Mouse (Mus musculus) MEL (cell line): ENCODE data around the gene Suclg2. TPM values are rescaled to one million over a fixed set of nuclear protein-coding genes. Genes with fewer than 3 reads are reported as not detected.

Experiments used
- DNase-seq: peaks from one replicate; pipeline ENCODE4 v3.0.0; 2011; ENCODE audit warnings: low read depth, low spot score
- H3K27ac ChIP-seq: 2 replicates; pipeline ENCODE4 v1.5.1; 2012; ENCODE audit warnings: low read depth, mild to moderate bottlenecking, control low read depth, low read length, moderate library complexity; ENCODE audit not compliant: control insufficient read depth
- H3K27me3 ChIP-seq, 2 experiments: fragments of 150-350 bp in 1 of 2; sonication (generic) in 1 of 2; 2 replicates each; pipeline ENCODE4 v1.6.1; 2012; ENCODE audit warnings: low read length in 2 of 2, mild to moderate bottlenecking in 2 of 2, improper control_type of control experiment in 1 of 2, moderate library complexity in 1 of 2; ENCODE audit not compliant: insufficient read depth in 2 of 2, control insufficient read depth in 1 of 2
- H3K36me3 ChIP-seq, 2 experiments: 2 replicates each; pipeline ENCODE4 v1.6.1; 2012 to 2014; ENCODE audit warnings: low read length in 2 of 2, improper control_type of control experiment in 1 of 2, inconsistent platforms in 1 of 2, mild to moderate bottlenecking in 1 of 2; ENCODE audit not compliant: insufficient read depth in 2 of 2, control insufficient read depth in 1 of 2
- H3K4me1 ChIP-seq, 2 experiments: fragments of 150-350 bp in 1 of 2; sonication (generic) in 1 of 2; 2 replicates each; pipeline ENCODE4 v1.6.1; 2012; ENCODE audit warnings: low read length in 2 of 2, improper control_type of control experiment in 1 of 2, mild to moderate bottlenecking in 1 of 2; ENCODE audit not compliant: insufficient read depth in 2 of 2, control insufficient read depth in 1 of 2
- H3K4me3 ChIP-seq, 2 experiments: fragments of 150-350 bp in 1 of 2; sonication (generic) in 1 of 2; 2 replicates each; pipeline ENCODE4 v1.5.1; 2012; ENCODE audit warnings: low read depth in 2 of 2, low read length in 2 of 2, mild to moderate bottlenecking in 2 of 2, moderate library complexity in 2 of 2, control low read depth in 1 of 2, improper control_type of control experiment in 1 of 2; ENCODE audit not compliant: control insufficient read depth in 1 of 2, insufficient read depth in 1 of 2
- H3K79me2 ChIP-seq: 2 replicates; pipeline ENCODE4 v1.6.1; 2012; ENCODE audit warnings: mild to moderate bottlenecking, low read length, moderate library complexity; ENCODE audit not compliant: control insufficient read depth, poor library complexity, insufficient read depth
- H3K9ac ChIP-seq: 2 replicates; pipeline ENCODE4 v1.6.1; 2012; ENCODE audit warnings: low read depth, mild to moderate bottlenecking, control low read depth, low read length, moderate library complexity; ENCODE audit not compliant: control insufficient read depth, poor library complexity, severe bottlenecking
- H3K9me3 ChIP-seq: fragments of 150-350 bp; sonication (generic); replicated peaks from 2 replicates; pipeline ENCODE4 v1.6.1; 2012; ENCODE audit warnings: mild to moderate bottlenecking, low read length, improper control_type of control experiment, moderate library complexity; ENCODE audit not compliant: insufficient read depth
- E2F4 ChIP-seq: IDR thresholded peaks from 2 replicates; pipeline ENCODE4 v1.6.1; 2011; ENCODE audit warnings: low read depth, low read length, improper control_type of control experiment, borderline replicate concordance
- GABPA ChIP-seq: IDR thresholded peaks from 2 replicates; pipeline ENCODE4 v1.6.1; 2012; ENCODE audit warnings: low read depth, mild to moderate bottlenecking, inconsistent platforms, low read length, improper control_type of control experiment, moderate library complexity
- GATA1 ChIP-seq: IDR thresholded peaks from 2 replicates; pipeline ENCODE4 v1.6.1; 2011; ENCODE audit warnings: low read depth, low read length, improper control_type of control experiment
- MAFK ChIP-seq: IDR thresholded peaks from 2 replicates; pipeline ENCODE4 v1.6.1; 2011; ENCODE audit warnings: low read depth, mild to moderate bottlenecking, low read length, improper control_type of control experiment, borderline replicate concordance
- MAX ChIP-seq: IDR thresholded peaks from 2 replicates; pipeline ENCODE4 v1.6.1; 2011; ENCODE audit warnings: low read length, improper control_type of control experiment
- MXI1 ChIP-seq: IDR thresholded peaks from 2 replicates; pipeline ENCODE4 v1.6.1; 2011; ENCODE audit warnings: mild to moderate bottlenecking, low read depth, low read length, improper control_type of control experiment
- NELFE ChIP-seq: IDR thresholded peaks from 2 replicates; pipeline ENCODE4 v1.6.1; 2011; ENCODE audit warnings: low read depth, low read length, improper control_type of control experiment
- POLR2A ChIP-seq, 2 experiments: IDR thresholded peaks; 2 replicates each; pipeline ENCODE4 v1.6.1; 2011 to 2012; ENCODE audit warnings: low read length in 2 of 2, mild to moderate bottlenecking in 2 of 2, control low read depth in 1 of 2, improper control_type of control experiment in 1 of 2, low read depth in 1 of 2, moderate library complexity in 1 of 2; ENCODE audit not compliant: control insufficient read depth in 1 of 2, insufficient read depth in 1 of 2, poor library complexity in 1 of 2
- TBP ChIP-seq: IDR thresholded peaks from 2 replicates; pipeline ENCODE4 v1.8.0; 2011; ENCODE audit warnings: low read depth, low read length, improper control_type of control experiment
- TCF12 ChIP-seq: IDR thresholded peaks from 2 replicates; pipeline ENCODE4 v1.6.1; 2014; ENCODE audit warnings: low read depth, mild to moderate bottlenecking, inconsistent platforms, low read length, improper control_type of control experiment, moderate library complexity
- UBTF ChIP-seq: IDR thresholded peaks from 2 replicates; pipeline ENCODE4 v1.6.1; 2012; ENCODE audit warnings: low read depth, mild to moderate bottlenecking, inconsistent platforms, low read length, improper control_type of control experiment, moderate library complexity, borderline replicate concordance; ENCODE audit not compliant: insufficient read depth
- USF1 ChIP-seq: IDR thresholded peaks from 2 replicates; pipeline ENCODE4 v1.6.1; 2014; ENCODE audit warnings: low read depth, mild to moderate bottlenecking, inconsistent platforms, low read length, improper control_type of control experiment, moderate library complexity
- USF2 ChIP-seq, 2 experiments: IDR thresholded peaks; 2 replicates each; pipeline ENCODE4 v1.6.1; 2011 to 2012; ENCODE audit warnings: improper control_type of control experiment in 2 of 2, low read length in 2 of 2, borderline replicate concordance in 1 of 2, inconsistent platforms in 1 of 2, low read depth in 1 of 2, mild to moderate bottlenecking in 1 of 2; ENCODE audit not compliant: insufficient read depth in 1 of 2
- polyA plus RNA-seq, 2 experiments: library from polyadenylated mRNA; stranded (reverse) in 1 of 2; unstranded in 1 of 2; fragments of >175 nt in 1 of 2; fragments of >200 nt in 1 of 2; gene quantifications; 2 replicates each; pipeline versions ENCODE4 v1.2.1 to v1.2.4; 2012; ENCODE audit warnings: low replicate concordance in 2 of 2, low read depth in 1 of 2; ENCODE audit not compliant: insufficient read length in 2 of 2, insufficient read depth in 1 of 2, missing spikeins in 1 of 2
- total RNA-seq: library from RNA; depleted of rRNA; stranded (reverse); fragments of 300-350 nt; gene quantifications from 2 replicates; pipeline ENCODE4 v1.2.3, GENCODE M21; 2012

Suclg2 gene
- total and polyA plus RNA-seq, 3 experiments: 40.0 to 46.5 TPM; not detected in 1

DNA sequence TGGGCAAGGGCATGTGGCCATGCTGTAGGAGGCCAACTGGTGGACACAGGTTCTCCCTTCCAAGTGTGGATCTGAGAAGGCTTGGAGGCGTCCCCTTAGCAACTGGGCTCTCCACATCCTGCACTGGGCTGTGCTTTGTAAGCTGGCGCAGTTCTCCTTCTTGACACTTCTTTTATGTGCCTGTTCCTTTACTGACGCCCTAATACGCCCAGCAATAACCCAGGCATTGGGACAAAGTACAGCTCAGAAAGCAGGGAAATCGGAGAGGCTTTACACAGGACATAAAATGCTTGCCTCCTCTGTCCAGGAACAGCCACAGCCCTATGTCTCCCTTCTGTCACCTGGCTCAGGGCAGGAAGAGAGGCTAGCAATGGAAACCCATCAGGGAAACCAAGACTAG, 9.5 kb downstream of the Suclg2 start:
- no peaks in the 10 kb centered on the region for H3K27me3 ChIP-seq
- TF ChIP-seq USF2 (IDR thresholded peaks at IDR 0.05; ENCODE audit: borderline replicate concordance in 1 of 2, insufficient read depth in 1 of 2, low read depth in 1 of 2, low read length in 2 of 2): no peak
- TF ChIP-seq GATA1: no peak
- TF ChIP-seq TBP: no peak
- TF ChIP-seq GABPA: no peak
- no peak for TF ChIP-seq USF1
- TF ChIP-seq NELFE: no peak
- no peak for TF ChIP-seq POLR2A (IDR thresholded peaks at IDR 0.05; ENCODE audit: control insufficient read depth in 1 of 2, insufficient read depth in 1 of 2, low read depth in 1 of 2, low read length in 2 of 2, poor library complexity in 1 of 2)
- no peak for TF ChIP-seq MAFK
- no peak for TF ChIP-seq MAX
- no peak for TF ChIP-seq E2F4
- no peak for TF ChIP-seq MXI1
- H3K79me2 ChIP-seq: peaks cover 16% of the 10 kb centered on the region
- no peak for DNase-seq
- H3K9me3 ChIP-seq: no peaks in the 10 kb centered on the region
- no peaks in the 10 kb centered on the region for H3K4me1 ChIP-seq
- no peaks in the 10 kb centered on the region; a peak in 2 of 4 replicates for H3K36me3 ChIP-seq
- H3K4me3 ChIP-seq: no peak overlapping the region
- no peak overlapping the region for H3K9ac ChIP-seq
- H3K27ac ChIP-seq: no peak overlapping the region

DNA sequence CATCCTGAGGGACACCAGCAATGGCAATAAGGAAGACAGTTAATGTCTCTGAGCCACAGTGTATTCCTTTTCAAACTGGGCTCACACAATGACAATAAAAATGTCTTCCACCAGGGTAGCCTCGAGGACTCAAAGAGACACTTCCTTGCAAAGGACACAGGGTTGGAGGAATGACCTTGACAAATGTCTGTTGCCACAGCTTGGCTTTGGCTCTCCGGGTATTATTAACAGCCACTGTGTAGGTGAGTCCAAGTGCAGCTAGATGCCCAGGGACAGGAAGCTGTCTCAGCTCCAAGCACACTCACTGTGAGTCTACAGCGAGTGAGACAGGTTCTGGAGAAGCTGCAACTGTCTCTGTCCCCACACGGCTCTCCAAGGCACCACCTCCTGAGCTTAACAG, 14.0 kb downstream of the Suclg2 start:
- H3K9me3 ChIP-seq: no peaks in the 10 kb centered on the region
- H3K4me1 ChIP-seq: no peaks in the 10 kb centered on the region
- H3K79me2 ChIP-seq: no peaks in the 10 kb centered on the region; the same call in none of the 2 replicates
- no peak overlapping the region for H3K4me3 ChIP-seq
- no peak overlapping the region for H3K9ac ChIP-seq
- H3K36me3 ChIP-seq: no peaks in the 10 kb centered on the region; a peak in 2 of 4 replicates
- no peaks in the 10 kb centered on the region for H3K27me3 ChIP-seq
- TF ChIP-seq TCF12: no peak
- DNase-seq: no peak
- no peak overlapping the region for H3K27ac ChIP-seq

DNA sequence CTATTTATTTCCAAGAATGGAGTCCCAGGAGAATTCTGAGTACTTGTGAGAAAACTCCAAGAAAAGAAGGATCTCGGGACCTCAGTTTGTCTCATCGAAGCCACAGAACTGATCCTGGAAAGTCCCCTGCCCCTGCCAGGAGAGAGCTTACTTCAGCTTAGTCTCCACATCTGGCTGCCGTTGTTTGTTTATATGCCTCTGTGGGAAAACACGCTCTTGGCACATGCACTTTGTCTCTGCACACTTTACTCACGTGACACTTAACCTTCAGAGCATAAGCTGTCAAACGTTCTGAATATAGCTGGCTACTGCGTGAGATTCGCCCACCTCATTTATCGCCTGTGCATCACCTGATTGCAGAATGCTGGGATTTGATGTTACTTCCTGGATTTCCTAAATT, 16.4 kb downstream of the Suclg2 start:
- TF ChIP-seq UBTF: no peak
- TF ChIP-seq MAFK: no peak
- TF ChIP-seq E2F4: no peak
- no peak for TF ChIP-seq USF2 (IDR thresholded peaks at IDR 0.05; ENCODE audit: borderline replicate concordance in 1 of 2, insufficient read depth in 1 of 2, low read depth in 1 of 2, low read length in 2 of 2)
- no peak for TF ChIP-seq GATA1

More for the DNA sequence above, 16.4 kb downstream of the Suclg2 start:
- H3K9ac ChIP-seq: no peak overlapping the region
- no peaks in the 10 kb centered on the region for H3K4me1 ChIP-seq
- H3K27me3 ChIP-seq: no peaks in the 10 kb centered on the region
- H3K36me3 ChIP-seq: no peaks in the 10 kb centered on the region; a peak in 2 of 4 replicates
- no peak overlapping the region for H3K27ac ChIP-seq
- H3K79me2 ChIP-seq: peaks cover 1% of the 10 kb centered on the region
- no peaks in the 10 kb centered on the region for H3K9me3 ChIP-seq
- no peak overlapping the region for H3K4me3 ChIP-seq
- no peak for DNase-seq
